In the genomic region with DNA sequence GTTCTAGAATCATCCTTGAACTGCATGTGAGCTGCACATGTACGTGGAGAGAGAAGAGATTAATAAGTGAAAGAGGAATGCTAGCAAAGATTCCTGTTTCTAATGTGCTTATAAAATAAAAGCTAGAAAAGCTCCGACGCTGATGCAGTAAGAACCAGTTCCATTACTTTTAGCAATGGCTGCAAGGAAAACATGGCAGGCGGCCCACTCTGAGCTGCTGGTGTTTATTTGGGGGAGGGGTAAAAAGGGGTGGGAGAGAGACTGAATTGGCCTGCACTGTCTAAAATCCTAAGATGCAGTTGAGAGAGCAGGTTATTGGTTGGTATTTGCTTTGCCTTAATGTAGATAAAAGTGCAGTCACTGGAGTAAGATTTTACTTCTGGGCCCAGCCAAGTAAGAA, we compare ENCODE assay signal across 14 mouse cellular contexts.
"Had no signal": no experiment of that assay in that cellular context is flagged by ENCODE, and none has a peak within 500 bp of the region (broad histone marks: within the 10 kb centered on the region; RNA-seq: fewer than 3 reads in every experiment).

No protein-coding gene starts in this region.

- H3K27ac ChIP-seq: left cerebral cortex, adult 2 months; limb, embryonic 10.5 days; midbrain, embryonic 13.5 days; neural tube, embryonic 12.5 days had no signal

- H3K9me3 ChIP-seq: limb, embryonic 10.5 days; liver, embryonic 15.5 days; midbrain, embryonic 13.5 days; neural tube, embryonic 12.5 days had no signal

- DNase-seq: kidney, adult 8-10 months; kidney, postnatal 25 days; lung, postnatal 36 days; retina, postnatal 1 day; right cerebral cortex, postnatal 4 days; spleen, adult 18-20 months; thymus, postnatal 14 days had no signal

- H3K4me2 ChIP-seq: liver, embryonic 11.5 days; liver, embryonic 15.5 days; midbrain, embryonic 13.5 days; neural tube, embryonic 12.5 days had no signal

- H3K36me3 ChIP-seq: limb, embryonic 10.5 days; liver, embryonic 15.5 days; midbrain, embryonic 13.5 days; neural tube, embryonic 12.5 days had no signal

- H3K27me3 ChIP-seq: liver, embryonic 15.5 days; midbrain, embryonic 13.5 days; neural tube, embryonic 12.5 days had no signal

- H3K4me3 ChIP-seq: left cerebral cortex, adult 2 months; limb, embryonic 10.5 days; liver, embryonic 15.5 days; midbrain, embryonic 13.5 days; myocyte; neural tube, embryonic 12.5 days had no signal

- H3K9ac ChIP-seq: liver, embryonic 15.5 days; midbrain, embryonic 13.5 days; neural tube, embryonic 12.5 days had no signal

- ATAC-seq: midbrain, embryonic 13.5 days had no signal
